Mouse (Mus musculus) embryonic facial prominence, embryonic 11.5 days (tissue): ENCODE measurements at regions not wholly inside any gene's neighbourhood (a gene's known extent, or its start where the extent isn't known, plus 50 kb on each side); places are given as distances from the start of the nearest gene placed in this dataset.

Experiments
- ATAC-seq: fragments of 200-750 bp; cut with Nextera tagmentation; replicated peaks from 2 replicates; pipeline ENCODE4 v1.8.0; 2017; ENCODE audit warnings: low read depth; ENCODE audit not compliant: insufficient number of reproducible peaks, low FRiP score, low TSS enrichment
- DNase-seq: peaks from one replicate; pipeline ENCODE4 v3.0.0-alpha.2; 2015; ENCODE audit warnings: low spot score
- H3K27ac ChIP-seq: fragments of 300-500 bp; sonication (generic); replicated peaks from 2 replicates; pipeline ENCODE4 v1.5.1; 2014; ENCODE audit warnings: mild to moderate bottlenecking, low read depth, low read length, control low read depth
- H3K27me3 ChIP-seq: fragments of 300-500 bp; sonication (generic); 2 replicates; pipeline ENCODE4 v1.6.1; 2014; ENCODE audit warnings: mild to moderate bottlenecking, low read length, moderate library complexity, mixed read lengths; ENCODE audit not compliant: control insufficient read depth, insufficient read depth
- H3K36me3 ChIP-seq: fragments of 300-500 bp; sonication (generic); replicated peaks from 2 replicates; pipeline ENCODE4 v1.6.1; 2014; ENCODE audit warnings: low read depth, mild to moderate bottlenecking, low read length, moderate library complexity, mixed read lengths; ENCODE audit not compliant: control insufficient read depth, insufficient read depth
- H3K4me1 ChIP-seq: fragments of 300-500 bp; sonication (generic); 2 replicates; pipeline ENCODE4 v1.6.1; 2014; ENCODE audit warnings: low read length, mixed read lengths; ENCODE audit not compliant: control insufficient read depth, insufficient read depth
- H3K4me2 ChIP-seq: fragments of 300-500 bp; sonication (generic); 2 replicates; pipeline ENCODE4 v1.6.1; 2014; ENCODE audit warnings: low read depth, mild to moderate bottlenecking, control low read depth, low read length, moderate library complexity
- H3K4me3 ChIP-seq: fragments of 300-500 bp; sonication (generic); 2 replicates; pipeline ENCODE4 v1.5.1; 2014; ENCODE audit warnings: low read depth, low read length, control low read depth
- H3K9ac ChIP-seq: fragments of 300-500 bp; sonication (generic); replicated peaks from 2 replicates; pipeline ENCODE4 v1.6.1; 2014; ENCODE audit warnings: mild to moderate bottlenecking, control low read depth, low read length
- H3K9me3 ChIP-seq: fragments of 300-500 bp; sonication (generic); replicated peaks from 2 replicates; pipeline ENCODE4 v1.6.1; 2016; ENCODE audit warnings: mild to moderate bottlenecking, low read length, inconsistent platforms, mixed read lengths; ENCODE audit not compliant: control insufficient read depth
- WGBS: fragments of 180-500 bp; shearing (Covaris S2); extraction: QIAGEN DNeasy Blood & Tissue Kit; methylation state at CpG from one replicate; pipeline ENCODE4 v1.1.7; 2014; 5-methylcytosine and 5-hydroxymethylcytosine counted together

DNA sequence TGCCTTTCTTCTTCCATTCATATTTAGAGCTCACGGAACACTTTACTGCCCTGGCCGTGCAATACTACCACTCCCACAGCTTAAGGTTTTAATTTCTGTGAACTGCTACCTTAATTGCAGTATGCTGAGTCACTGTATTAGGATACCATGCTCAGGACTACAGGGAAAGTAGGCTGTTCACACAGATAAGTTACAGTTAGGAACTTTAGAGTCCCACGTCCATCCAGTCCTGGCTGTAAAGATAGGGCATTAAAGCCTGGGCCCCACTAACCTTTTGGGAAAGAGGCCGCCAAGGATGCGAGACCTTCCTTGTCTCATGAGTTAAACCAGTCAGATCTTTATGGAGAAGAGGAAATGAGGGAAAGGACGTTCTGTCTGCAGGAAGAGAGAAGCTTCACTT, 574.6 kb downstream of the Stpg2 start:
- no peak overlapping the region for H3K9ac ChIP-seq
- H3K4me1 ChIP-seq: no peaks in the 10 kb centered on the region
- no peak overlapping the region for H3K4me2 ChIP-seq
- ATAC-seq: no peak
- H3K4me3 ChIP-seq: no peak overlapping the region
- no peak overlapping the region for H3K27ac ChIP-seq
- 67% methylated on average over 6 of the region's 6 CpGs for WGBS
- no peaks in the 10 kb centered on the region for H3K27me3 ChIP-seq
- no peak for DNase-seq
- H3K36me3 ChIP-seq: no peaks in the 10 kb centered on the region
- no peaks in the 10 kb centered on the region for H3K9me3 ChIP-seq

DNA sequence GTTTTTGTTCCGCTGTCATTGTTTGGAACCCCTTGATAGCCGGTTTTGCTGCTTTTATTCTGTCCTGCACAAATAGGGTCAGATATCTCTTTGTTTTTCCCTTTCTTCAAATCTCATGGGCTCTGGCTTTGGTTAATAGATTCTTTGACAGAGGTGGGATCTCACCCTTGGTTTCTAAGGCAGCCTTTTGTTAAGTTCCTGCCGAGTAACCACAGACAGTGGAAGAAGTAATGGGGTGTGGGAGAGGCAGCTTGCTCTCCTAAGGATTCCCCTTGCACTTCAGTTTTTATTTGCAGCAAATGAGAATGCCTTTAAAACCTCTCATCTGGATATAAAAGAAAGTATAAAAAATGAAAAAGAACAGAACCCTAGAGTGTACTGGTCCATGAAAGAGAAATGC, 577.9 kb downstream of the Stpg2 start:
- Histone ChIP-seq H3K27ac (no peak overlapping the region), H3K9me3 (no peaks in the 10 kb centered on the region), H3K4me1 (no peaks in the 10 kb centered on the region), H3K36me3 (no peaks in the 10 kb centered on the region), H3K4me3 (no peak overlapping the region), H3K4me2 (no peak overlapping the region), H3K9ac (no peak overlapping the region), H3K27me3 (no peaks in the 10 kb centered on the region)
- no peak for ATAC-seq
- WGBS: 62% methylated on average over 3 of the region's 3 CpGs
- no peak for DNase-seq

DNA sequence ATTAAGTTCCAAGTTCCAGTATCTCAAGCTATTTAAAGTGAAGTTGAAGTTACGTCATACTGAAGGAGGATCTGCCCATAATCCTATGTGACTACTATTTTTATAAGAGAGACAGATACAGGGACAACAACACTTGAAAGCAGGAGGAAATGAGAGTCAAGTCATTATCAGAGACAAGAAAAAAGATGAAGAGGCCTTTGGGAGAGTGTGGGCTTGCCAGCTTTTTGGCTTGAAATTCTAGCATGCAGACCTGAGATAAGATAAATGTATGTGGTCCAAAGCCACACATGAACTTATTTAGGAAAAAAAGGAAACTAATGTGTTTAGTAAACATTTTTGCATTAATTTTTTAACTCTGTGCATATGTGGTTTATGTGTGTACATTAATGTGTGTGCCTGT, 581.0 kb downstream of the Stpg2 start:
- DNase-seq: no peak
- Histone ChIP-seq H3K4me3 (no peak overlapping the region), H3K27ac (no peak overlapping the region), H3K9ac (no peak overlapping the region), H3K4me1 (no peaks in the 10 kb centered on the region), H3K4me2 (no peak overlapping the region), H3K27me3 (no peaks in the 10 kb centered on the region), H3K9me3 (no peaks in the 10 kb centered on the region), H3K36me3 (no peaks in the 10 kb centered on the region)
- ATAC-seq: no peak
- 84% methylated on average over 1 of the region's 1 CpGs for WGBS

DNA sequence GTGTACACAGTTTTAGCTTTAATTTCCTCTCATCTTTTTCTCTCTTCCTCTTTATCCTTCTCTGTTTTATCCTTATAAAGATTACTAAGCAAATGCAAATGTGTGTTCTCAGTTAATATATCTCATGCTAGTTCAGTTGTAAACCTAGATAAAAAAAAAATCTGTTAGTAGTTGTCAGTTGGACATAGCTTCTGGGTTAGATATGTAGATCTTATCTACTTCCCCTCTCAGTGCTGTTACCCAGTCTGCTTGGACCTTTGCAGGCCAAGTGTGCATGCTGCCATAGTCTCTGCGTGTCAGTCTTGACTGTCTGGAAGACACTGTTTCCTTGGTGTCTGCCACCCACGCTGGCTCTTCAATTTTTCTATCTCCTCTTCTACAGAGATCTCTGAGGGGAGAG, 583.4 kb downstream of the Stpg2 start:
- DNase-seq: no peak
- Histone ChIP-seq H3K4me1 (no peaks in the 10 kb centered on the region), H3K27ac (no peak overlapping the region), H3K9me3 (no peaks in the 10 kb centered on the region), H3K36me3 (no peaks in the 10 kb centered on the region), H3K4me3 (no peak overlapping the region), H3K4me2 (no peak overlapping the region), H3K27me3 (no peaks in the 10 kb centered on the region), H3K9ac (no peak overlapping the region)
- ATAC-seq: no peak
- WGBS: 76% methylated on average over 2 of the region's 2 CpGs

DNA sequence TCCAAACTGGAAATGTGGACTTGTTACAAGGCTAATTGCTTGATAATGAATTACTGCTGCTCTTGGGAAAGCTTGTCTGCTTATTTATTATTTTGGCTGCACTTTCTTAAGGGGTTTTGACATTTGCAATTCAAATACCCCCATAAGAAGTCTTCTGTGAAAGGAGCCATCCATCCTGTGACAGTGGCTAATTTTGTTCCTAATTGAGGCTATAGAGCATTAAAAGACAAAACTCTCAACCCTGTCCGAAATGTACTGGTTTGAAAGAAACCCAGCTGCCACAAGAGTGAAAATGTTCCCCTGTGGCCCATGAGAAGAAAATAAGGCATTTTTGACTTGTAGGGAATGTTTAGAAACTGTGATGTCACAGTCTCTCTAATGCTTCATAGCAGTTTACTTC, 591.2 kb downstream of the Stpg2 start:
- 62% methylated on average over 1 of the region's 1 CpGs for WGBS
- DNase-seq: no peak
- Histone ChIP-seq H3K4me1 (no peaks in the 10 kb centered on the region), H3K9ac (no peak overlapping the region), H3K36me3 (no peaks in the 10 kb centered on the region), H3K27me3 (no peaks in the 10 kb centered on the region), H3K27ac (no peak overlapping the region), H3K9me3 (no peaks in the 10 kb centered on the region), H3K4me2 (no peak overlapping the region), H3K4me3 (no peak overlapping the region)
- ATAC-seq: no peak

DNA sequence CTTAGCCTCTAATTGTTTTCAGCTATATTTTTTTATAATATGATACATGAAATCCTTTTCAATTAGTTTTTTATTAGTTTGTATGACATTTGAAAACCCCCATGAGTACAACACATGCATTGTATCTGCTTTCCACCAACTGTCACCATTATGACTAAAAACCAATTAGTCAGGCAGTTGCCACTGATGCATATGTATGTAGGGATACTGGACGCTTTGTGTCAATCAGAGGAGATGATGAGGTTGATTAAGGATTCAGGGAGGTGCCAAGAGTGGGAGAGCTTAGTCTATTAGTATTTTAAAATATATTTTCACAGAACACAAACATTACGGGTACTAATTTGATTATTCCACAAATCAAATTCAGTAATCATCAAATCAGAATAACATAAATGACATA, 593.6 kb downstream of the Stpg2 start:
- H3K4me1 ChIP-seq: no peaks in the 10 kb centered on the region
- DNase-seq: no peak
- H3K36me3 ChIP-seq: no peaks in the 10 kb centered on the region
- H3K4me3 ChIP-seq: no peak overlapping the region
- no peak overlapping the region for H3K9ac ChIP-seq
- 82% methylated on average over 2 of the region's 2 CpGs for WGBS
- H3K4me2 ChIP-seq: no peak overlapping the region
- H3K27me3 ChIP-seq: no peaks in the 10 kb centered on the region
- H3K27ac ChIP-seq: no peak overlapping the region
- H3K9me3 ChIP-seq: no peaks in the 10 kb centered on the region
- no peak for ATAC-seq

DNA sequence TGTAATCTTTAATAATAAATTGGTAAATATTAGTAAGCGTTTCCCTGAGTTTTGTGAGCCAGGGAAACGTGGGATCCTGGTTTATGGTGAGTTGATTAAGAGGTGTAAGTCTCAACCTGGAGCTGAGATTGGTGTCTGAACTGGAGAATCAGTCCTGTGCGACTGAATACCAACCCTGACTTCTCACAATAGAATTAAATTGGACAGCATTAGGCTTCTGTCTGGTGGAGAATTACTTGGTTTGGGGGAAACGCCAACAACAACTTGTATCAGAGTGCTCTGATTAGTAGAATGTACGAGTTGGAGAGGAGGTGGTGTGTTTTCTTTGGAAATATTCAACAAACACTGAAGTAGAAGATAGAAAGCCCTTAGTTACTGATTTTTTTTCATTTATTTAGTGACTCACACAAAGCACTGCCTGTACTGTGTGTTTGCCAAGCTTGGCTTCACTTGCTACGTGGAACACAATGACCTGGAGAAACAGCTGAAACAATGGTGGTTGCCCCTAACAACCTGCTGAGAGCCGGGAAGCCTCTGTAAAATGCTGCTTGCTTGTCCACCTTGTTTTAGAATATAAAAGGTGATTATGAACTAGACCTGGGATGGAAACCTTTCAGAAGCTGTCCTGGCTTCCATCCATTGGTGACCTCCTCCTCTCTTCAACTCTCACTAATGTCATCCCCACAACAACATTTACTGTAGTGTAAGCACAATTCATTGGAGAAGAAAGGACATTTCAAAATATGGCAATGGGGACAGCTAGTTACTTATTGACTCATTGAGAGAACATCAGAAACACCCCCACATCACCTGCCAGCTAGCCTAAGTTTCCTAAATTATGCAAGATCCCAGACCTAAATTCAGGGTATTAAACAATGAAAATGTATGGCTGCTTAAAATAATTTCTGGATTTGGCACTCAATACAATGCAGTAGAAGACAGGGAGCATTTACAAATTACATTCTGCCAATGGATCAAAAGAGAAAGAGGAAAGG, 597.5 kb downstream of the Stpg2 start:
- H3K27ac ChIP-seq: no peak overlapping the region
- ATAC-seq: no peak
- no peak overlapping the region for H3K4me2 ChIP-seq
- H3K36me3 ChIP-seq: no peaks in the 10 kb centered on the region
- H3K4me3 ChIP-seq: no peak overlapping the region
- 65% methylated on average over 7 of the region's 7 CpGs for WGBS
- H3K9ac ChIP-seq: no peak overlapping the region
- no peaks in the 10 kb centered on the region for H3K4me1 ChIP-seq
- no peaks in the 10 kb centered on the region for H3K27me3 ChIP-seq
- H3K9me3 ChIP-seq: no peaks in the 10 kb centered on the region
- DNase-seq: no peak

DNA sequence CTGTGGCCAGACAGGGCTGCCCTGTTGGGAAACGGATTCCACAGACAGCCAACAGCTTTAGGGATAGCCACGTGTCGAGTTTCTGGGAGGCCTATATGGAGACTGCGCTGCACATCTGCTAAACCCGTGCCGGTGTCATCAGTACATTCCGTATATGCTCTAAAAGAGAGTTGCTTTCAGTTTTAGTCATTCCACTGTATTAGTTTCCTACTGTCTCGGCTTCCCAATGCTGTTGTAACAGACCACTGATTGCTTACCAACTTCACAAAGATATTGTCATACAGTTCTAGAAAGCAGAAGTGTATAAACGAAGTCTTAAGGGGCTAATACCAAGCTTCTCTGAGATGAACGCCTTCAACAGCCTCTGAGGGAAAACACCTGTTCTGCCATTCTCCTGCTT, 622.5 kb downstream of the Stpg2 start:
- Histone ChIP-seq H3K9ac (no peak overlapping the region), H3K36me3 (no peaks in the 10 kb centered on the region)

More for the DNA sequence above, 622.5 kb downstream of the Stpg2 start:
- WGBS: 87% methylated on average over 10 of the region's 10 CpGs
- no peaks in the 10 kb centered on the region for H3K9me3 ChIP-seq
- no peak overlapping the region for H3K4me3 ChIP-seq
- H3K4me1 ChIP-seq: no peaks in the 10 kb centered on the region
- ATAC-seq (no peak), DNase-seq (no peak)
- no peaks in the 10 kb centered on the region for H3K27me3 ChIP-seq
- no peak overlapping the region for H3K4me2 ChIP-seq
- no peak overlapping the region for H3K27ac ChIP-seq
